Mouse (Mus musculus) adrenal gland, postnatal 4 days (tissue): ENCODE data around the gene Dagla. TPM values are rescaled to one million over a fixed set of nuclear protein-coding genes. Genes with fewer than 3 reads are reported as not detected.

Experiments used
- DNase-seq, 2 experiments: peaks; one replicate each; pipeline ENCODE4 v3.0.0; 2021 to 2022; ENCODE audit warnings: low spot score in 2 of 2, mixed read lengths in 2 of 2
- total RNA-seq, 2 experiments: library from RNA; stranded (reverse); gene quantifications; 2 replicates each; pipeline ENCODE4 v1.2.3; 2021

Gene Dagla
- total RNA-seq, 2 experiments from 2014 or later = 5.2 to 6.4 TPM

DNA sequence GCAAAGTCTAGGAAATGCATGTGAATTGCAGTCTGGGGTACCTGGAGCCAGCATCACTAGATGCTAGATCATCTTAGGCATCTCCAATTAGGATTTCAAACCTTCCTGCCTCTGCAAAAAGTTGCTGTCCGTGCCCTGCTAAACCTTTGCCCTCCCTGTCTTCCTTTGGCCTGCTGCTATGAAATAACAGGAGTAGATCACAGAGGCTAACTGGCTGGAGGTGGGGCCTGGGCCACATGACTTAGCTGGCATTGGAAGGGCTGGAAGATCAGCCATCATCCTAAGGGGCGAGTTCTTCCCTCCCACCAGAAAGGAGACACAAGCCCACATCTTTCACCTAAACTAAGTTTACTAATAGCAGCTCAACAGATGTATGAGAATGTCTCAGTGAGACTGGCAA lies 4.3 kb upstream of the Dagla start:
- no peak for DNase-seq

DNA sequence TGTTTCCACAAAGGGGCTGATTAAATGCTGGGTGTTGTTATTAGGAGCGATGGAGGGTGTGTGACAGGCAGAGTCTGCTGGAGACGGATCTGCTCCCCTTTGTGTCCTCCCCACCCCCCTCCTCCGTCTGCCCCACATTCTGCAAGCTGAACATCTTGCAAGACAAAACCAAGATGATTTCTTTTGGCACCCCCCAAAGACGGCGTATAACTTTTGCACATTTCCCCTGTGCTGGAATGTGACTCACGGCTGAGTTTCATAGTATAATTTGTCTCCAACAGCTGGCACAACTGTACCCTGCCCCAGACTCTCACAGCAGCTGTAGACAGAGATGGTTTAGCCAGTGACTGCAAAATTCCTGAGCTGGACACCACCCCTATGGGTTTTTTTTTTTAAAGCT lies 3.3 kb upstream of the Dagla start:
- DNase-seq = no peak

DNA sequence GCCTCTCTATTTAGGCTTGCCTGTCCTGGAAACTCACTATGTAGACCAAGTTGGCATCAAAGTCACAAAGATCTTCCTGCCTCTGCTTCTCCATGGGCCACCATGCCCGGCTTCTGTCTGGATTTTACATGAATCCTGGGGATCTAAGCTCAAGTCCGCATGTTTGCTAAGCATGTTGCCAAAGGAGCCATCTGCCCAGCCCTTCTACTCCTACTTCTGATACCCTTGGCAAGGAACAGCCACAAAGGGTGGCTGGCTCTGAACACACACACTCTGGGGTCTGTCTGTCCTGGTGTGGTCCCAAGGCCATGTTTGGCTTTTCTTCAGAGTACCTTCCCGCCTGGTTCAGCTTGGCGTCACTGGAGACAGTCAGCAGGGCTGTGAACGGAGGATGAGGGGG lies 2.7 kb upstream of the Dagla start:
- DNase-seq = no peak

DNA sequence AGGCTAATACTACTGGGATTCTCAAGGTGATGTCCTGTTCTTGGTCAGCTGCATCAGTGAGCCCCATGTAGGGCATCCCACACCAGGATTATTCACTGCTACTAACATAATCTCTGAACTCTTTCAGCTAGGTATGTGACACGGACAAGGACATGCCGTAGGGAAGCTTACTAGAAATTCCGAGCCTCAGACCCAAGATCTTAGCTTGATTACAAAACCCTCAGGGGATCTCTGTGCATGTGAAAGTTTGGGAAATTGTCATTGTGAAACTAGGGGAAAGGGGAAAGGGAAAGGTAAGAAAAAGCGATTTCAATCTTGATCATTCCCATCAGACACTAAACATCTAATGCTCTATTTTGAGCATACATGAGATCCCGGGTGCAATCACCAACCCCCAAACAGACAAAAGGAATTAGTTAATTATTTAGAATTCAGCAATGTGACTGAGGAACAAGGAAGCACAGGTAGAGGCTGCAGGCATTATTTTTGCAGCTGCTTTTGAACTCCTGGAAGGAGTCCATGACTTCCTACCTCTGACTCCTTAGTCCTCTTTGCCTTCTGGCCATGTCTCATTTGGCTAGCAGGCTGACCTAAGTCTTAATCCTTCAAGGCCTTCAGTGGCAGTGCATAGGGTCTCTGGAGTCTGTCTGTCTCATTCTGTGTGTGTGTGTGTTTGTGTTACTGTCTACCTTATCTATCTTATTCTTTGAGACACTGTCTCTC lies 2.0 kb upstream of the Dagla start:
- no peak for DNase-seq

DNA sequence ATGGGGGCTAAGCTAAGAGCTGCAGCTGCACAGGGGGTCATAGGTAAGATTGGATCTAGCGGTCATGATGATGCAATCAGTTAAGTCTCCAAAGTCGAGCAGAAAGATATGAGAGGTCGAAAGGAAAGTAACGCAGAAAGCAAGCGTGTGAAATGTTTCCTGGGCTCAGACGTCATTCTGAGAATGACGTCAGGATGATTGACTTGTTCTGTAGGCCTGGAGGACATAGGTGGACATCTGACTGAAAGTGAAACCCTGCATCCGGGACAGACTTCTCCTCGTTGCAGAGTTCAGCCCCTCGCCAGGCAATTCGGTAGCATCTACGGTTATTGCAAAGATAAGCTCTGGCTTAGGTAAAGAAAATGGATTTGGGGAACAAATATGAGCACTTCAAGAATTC lies 963 bp upstream of the Dagla start:
- no peak for DNase-seq

DNA sequence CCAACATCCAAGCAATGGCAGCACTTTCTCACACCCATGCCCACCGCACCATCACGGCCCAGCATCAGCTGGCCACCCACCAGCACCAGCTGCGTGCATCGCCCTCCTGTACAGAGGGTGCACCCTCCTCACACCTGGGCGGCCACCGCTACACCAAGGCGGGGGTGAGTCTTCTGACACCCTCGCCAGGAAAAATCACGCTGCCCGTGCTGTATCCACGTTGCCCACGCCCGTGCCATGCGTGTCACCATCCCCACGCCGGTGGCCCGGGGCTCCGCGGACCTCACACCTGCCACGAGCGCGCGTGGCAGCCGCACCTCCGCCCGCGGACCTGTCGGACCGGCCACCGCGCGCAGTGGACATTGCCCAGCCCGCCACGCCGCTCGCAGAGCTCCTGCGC lies 282 bp downstream of the Dagla start:
- no peak for DNase-seq

DNA sequence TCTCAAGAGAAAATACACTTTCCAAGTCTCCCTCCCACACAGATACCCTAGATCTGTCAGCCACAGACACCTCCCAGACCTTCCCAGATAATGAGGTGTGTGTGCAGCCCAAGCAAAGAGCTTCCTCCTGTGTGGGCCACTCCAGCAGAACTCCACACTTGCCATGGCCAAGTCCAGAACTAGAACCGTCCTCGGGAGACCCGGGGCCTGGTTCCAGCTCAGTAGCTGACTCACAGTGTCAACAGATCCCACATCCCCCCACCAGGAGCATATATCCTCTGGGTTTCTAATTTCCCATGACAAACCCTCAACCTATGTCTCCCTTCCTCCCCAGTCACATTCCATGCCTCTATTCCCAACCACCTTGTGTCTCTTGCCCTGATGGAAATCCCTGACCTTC lies 1.8 kb downstream of the Dagla start:
- DNase-seq = no peak

DNA sequence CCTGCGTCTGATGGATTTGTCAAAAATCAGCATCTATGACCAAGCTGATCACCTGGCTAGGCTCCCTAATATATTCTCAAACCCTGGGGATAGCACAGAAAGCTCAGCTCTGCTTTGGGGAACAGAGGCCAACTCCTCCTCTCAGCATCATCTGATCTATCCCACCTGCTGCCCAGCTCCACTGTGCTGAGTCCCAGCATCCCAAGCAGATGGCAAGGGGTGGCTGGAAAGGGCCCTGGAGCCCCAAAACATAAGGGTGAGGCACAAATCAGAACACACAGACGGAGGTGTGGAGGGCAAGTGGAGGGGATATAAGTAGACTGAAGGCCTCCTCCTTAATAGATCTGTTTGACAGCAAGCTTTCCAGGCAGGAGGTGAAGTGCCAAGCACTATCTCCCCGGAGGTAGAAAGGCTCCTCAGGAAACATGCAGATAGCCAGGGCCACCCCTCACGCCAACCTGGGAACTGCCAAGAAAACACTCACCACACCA lies 2.8 kb downstream of the Dagla start:
- DNase-seq = no peak

DNA sequence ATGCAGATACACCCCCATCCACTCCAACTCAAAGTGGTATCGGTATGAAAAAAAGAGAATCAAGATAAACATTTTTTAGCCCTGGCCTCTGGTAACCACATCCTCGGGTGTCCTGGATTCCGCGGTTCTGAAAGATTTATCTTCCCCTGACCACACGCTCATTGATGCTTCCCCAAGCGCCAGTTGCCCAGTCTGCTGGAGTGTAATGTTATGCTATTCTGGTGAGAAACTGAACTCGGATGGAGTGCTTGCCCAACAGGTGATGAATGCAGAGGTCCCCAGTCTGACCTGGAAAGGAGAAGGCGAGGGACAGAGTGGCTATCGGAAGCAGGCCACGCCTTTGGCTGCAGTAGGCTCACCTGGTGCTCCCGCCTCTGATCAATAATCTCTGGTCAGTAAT lies 3.4 kb downstream of the Dagla start:
- no peak for DNase-seq

DNA sequence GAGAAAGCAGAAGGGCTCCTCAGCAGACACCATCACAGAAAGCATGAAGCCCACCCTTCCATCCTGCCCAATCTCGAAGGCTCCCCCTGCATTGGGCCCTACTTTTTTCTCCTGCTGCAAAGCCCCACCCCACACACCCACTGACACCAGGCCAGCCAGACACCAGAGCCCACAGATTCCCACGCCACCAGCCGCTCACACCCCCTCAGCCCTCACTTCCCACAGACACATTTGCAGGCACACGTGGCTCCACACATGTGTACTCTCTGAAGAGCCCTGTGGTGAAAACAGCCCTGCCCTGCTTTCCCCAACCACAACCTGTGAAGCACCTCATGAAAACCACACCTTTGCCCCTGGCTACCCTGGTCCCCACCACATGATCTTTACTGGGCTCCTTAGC lies 3.9 kb downstream of the Dagla start:
- DNase-seq = no peak

DNA sequence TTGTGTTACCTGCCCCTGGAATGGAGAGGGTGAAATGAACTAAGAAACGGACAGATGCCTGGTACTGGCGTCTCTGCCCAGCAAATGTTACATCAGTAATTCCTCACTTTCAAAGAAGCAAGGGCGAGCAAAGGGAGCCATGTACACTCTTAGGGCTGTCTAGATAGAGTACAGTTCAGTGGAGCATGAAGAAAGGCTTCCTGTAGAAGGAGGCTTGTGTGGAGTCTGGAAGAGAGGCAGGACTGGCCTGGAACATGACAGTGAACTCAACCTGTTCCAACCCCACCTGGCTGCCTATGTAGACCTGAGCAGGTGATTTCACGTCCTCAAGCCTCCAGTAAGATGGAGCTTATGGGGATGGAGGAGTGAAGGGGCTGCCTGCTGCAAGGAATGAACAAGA lies 6.4 kb downstream of the Dagla start:
- DNase-seq = no peak

DNA sequence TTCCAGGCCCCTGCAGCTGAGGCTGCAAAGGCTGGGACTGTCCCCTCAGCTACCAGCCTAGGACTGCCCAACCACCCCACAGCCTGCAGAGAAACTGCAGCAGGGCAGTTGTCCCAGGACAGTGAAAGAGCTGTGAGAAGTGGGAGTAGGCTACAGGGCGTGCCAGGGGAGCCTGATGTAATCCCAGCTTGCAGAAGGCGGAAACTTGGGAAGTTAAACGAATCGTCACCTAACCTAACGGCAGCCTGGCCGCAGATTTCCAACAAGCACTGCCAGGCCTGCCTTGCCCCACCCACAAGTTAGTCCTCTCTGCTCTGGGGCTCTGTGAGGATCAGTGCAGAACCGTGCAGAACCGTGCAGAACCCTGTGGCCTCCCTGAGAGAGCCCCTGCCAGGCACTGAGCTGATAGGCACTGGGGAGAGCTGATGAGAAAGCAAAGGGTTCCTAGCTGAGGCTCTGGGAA lies 7.6 kb downstream of the Dagla start:
- DNase-seq = no peak

DNA sequence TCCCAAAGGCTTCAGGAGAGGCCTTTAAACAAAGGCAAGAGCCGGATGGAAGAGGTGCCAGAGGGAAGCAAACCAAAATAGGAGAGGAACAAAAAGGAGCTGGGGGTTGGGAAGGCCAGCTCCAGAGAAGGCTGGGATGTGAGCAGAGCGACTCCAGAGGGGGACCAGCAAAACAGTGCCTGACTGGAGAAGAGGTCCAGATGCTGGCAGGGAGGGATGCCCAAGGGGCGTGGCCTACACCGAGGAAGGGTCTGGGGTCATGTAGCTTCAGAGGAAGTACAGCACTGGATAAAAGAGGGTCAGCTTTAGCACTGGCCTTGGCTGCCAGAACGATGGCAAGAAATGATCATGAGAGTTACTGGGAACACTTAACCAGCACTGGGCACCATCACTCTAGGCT lies 8.4 kb downstream of the Dagla start:
- DNase-seq = no peak

DNA sequence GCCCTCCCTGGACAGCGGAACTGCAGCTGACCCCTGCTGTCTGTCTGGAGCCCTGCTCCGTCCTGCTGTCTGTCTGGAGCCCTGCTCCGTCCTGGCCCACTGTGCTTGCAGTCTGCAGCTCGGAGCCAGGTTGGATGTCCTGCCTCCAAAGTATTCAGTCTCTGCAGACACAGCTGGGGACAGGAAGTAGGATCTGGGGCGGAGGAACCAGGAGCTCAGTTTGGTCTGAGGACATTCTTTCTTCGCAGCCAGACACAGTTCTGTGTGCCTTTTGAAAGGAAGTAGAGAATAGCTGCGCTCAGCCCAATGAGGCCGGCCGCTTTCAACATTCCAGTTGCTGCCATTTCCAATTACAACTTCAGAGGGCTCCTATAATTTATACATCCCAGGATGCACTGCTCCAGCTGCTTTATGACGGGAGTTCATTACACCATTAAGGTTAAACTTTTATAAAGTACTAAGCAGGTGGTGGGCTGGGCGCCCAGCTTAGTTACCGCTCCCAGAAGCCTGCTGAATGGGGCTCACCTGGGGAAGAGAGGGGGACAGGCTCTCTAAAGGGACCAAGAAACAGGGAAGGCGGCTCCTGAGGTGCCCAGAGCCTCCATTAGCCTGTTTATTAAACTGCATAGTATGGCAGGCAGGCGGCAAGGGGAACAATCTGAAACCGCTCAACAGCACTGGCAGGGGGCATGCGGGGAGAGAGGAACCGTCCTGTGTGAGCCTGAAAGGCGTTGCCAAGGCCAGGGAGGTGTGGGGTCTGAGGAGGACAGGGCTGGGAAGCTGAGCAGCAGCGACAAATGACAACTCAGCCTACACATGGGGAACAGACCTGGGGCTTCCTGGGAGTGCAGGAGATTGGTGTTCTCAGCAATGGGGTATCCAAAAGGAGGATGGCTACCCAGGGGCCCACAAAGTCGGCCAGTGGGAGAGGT lies 9.8 kb downstream of the Dagla start:
- DNase-seq = no peak

DNA sequence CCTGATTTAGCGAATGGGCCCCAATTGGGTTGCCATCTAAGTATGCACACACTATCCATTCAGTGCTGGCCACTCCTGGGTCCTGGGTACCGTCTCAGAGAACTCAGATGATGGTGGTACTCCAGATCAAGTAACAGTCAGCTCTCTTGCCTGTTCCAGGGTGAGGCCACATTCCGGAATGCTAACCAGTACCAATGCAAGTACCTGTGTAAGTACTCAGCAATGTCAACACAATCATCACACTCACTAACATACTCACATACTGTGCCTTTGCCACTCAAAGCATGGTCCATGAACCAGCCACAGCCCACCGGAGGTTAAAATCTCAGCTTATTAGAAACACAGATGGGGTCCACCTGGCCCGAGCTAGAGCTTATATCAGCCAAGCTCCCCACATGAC lies 10.7 kb downstream of the Dagla start:
- no peak for DNase-seq

DNA sequence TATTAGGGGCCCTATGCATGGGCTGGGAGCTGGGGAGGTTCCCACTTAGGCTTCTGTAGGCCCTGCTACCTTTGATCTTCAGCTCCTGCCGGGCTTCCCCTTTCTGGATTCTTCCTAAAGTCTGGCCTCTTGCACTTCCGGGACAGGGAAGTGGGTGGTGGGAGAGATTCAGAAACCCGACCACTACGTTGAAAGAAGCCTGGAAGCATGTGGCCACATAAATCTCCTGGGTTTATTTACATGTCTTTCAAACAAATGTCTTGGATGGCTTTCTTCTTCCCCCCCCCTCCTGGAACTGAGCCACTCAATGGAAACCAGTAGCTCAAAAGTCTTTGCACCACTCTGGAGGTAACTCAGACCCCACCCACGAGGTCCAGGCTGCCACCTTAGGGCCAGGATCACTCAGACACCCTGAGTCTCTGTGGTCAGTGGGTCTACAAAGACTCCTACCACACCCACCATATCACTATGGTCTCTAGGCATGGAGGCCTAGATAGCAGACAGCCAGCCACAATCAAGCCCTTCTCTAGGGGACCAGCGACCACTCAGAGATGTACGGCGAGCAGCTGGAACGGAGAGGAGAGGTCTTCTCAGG lies 12.7 kb downstream of the Dagla start:
- DNase-seq = no peak

DNA sequence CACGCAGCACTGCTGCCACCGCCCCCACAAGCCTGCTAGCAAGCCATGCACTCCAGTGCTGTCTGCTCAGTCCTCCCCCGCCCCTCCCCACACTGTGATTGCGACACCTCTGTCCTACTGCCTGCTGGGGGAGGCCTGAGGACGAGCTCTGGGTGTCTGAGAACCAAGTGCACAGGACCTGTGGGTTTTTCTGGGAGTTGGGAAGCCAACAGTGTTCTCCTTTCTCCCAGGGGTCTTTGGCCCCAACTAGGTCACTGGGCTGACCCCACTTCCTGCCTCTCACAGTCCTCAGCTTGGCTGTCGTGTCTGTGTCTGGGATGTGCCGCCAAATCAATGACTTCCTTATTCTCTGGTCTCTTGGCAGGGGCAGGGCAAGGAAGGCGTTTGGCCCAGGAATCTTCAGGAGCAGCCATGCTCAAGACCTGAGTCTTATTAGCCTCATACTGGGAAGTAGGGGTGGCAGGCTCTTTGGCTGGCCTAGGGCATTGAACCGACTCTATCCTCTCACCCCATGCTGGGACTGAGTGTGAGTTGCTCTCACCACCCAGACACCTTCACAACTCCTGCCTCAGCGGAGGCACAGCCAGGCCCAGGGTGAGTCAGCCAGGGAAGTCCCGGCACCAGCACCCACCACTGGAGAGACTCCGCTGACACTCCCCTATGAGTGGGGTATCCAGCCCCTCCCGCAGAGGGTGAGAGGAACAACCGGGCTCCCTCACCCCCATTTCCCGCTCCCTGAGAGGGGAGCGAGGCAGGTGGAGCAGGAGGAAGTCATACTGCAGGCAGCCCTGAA lies 14.3 kb downstream of the Dagla start:
- no peak for DNase-seq

DNA sequence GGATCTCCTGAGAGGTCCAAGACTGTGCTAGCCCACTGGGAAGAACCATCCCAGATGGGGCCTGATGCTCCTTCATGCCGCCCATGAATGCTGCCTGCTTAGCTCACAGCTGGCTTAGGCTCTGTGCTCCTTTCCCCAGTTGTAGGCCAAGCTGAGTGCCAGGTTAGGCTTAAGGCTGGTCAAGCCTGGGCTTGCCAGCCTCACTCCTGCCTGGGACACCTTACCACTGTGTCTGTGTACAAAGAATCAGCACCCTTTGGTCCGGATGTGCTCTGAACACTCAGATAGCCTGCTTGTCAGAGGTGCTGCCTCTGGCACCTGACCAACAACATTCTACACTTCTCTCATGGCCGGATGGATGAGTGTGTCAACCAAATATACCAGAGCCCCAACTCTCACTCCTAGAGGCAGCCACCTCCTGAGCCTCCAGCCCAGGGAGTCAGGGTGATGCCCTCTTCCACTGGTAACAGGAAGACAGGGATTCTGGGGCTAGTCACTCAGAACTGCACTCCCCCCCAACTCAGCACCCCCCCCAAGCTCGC lies 15.0 kb downstream of the Dagla start:
- no peak for DNase-seq

DNA sequence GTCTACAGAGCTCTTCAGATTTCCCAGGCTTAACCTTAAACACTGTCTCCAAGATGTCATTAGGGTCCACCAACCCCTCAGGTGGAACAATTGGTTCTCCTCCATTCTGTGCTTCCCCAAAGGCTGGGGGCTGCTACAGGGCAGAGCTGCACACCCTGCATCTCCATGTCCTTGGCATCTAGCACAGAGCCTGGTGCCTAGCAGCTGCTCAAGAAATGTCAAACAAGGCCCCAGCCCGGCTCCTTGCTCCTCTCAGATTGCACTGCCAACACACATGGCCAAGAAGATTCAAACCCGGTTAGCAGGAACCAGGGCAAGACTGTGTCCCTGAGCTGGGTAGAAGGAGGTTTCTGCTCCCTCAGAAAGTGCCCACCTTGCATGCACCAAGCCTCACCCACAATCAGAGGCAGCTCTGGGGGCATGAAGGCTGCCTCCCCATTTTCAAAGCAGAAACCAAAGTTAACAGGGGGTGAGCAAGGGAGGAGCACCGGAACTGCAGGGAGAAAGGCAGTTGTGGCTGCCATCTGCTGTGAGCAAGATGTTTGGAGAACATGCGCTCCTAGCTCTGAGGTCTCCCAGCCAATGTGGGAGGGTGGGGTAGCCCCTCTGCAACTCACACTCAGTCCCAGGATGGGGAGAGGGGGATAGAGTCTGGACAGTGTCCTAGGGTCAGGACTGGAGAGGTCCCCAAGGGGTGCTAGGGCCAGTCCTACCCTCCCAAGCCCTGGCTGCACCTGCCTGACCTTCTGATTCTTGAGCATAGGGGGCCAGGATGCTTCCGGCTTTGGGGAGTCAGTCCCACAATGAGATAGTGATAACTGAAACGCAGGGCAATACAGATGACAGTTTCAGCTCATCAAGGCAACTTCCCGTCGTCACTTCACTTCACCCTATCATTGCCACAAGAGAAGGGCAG lies 16.3 kb downstream of the Dagla start:
- no peak for DNase-seq

DNA sequence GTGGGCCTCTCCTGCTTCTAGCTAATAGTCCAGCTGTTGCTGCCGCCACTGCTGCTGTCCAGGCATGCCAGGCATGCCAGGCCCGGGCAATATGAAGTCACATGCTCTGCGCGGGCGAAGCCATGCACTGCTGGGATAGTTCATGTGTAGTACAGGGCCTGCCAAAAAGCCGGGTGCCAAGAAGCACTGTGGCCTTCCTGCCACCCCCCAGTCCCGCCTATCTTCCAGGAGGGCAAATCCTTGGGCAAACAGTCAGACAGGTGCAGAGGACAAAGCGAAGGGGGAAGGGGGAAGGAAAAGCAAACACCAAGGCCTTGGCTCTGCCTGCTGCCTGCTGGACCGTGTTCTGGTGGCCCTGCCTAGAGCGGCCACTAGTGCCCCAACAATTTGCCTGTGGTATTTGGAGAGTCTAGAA lies 18.2 kb downstream of the Dagla start:
- DNase-seq = no peak
